In genomic region chr1:134344005-134344950, GRCm38 (mm10) we compare ENCODE assay signal across 8 mouse cellular contexts. TPM values are rescaled to one million over a fixed set of nuclear protein-coding genes. Genes with fewer than 3 reads are reported as not detected.
DNase-seq lines count a peak whose midpoint lies in the region; ATAC-seq lines count a peak whose summit lies in the region.

No protein-coding gene starts in this region.

- peak; percentile 72 for ATAC-seq in inflammation-experienced regulatory T-cells, adult 6 months
- peak; percentile 97 for ATAC-seq in megakaryocyte, adult 5-6 weeks (ENCODE audit: poor library complexity, severe bottlenecking)

- intact Hi-C loops in gastrocnemius, postnatal 14 days (cut with DNase I; ENCODE audit: low total_unique reads) = no loop called here

- DNase-seq in WW6 (ENCODE audit: low read depth, low spot score) = peak; percentile 89
- peak; percentile 78 to 90 for DNase-seq in cerebellum, postnatal 4 days (ENCODE audit: low spot score in 2 of 2)
- DNase-seq in gastrocnemius, postnatal 14 days = peak; percentile 80
- peak; percentile 52 to 86 for DNase-seq in left cerebral cortex, adult 8-10 months (ENCODE audit: low spot score in 2 of 2)
- DNase-seq in retina, postnatal 7 days (ENCODE audit: low read depth, low spot score) = peak; percentile 80
- DNase-seq in thymus, postnatal 4 days = peak; percentile 91

RNA-seq across cellular contexts. Expression of gene Ppfia4, which starts 11.6 kb away (rescaled TPM):
- total RNA-seq in gastrocnemius, postnatal 14 days (2021) = 1 to 10 TPM; 4.3 to 6.7 TPM
- 1 to 10 TPM in 1 of 3 experiments, under 1 TPM in 1, not detected in 1; 0.24 to 1.4 TPM for polyA plus RNA-seq in inflammation-experienced regulatory T-cells, adult 6 months (2017; shearing (Covaris generic))
- 10 to 100 TPM; 51.1 to 57.9 (median 55.8) TPM for total RNA-seq in left cerebral cortex, adult 8-10 months (2022)
- 43.1 and 50.5 TPM in 2 replicates for total RNA-seq in megakaryocyte, adult 5-6 weeks (2015)
- 47.0 and 55.6 TPM in 2 replicates for total RNA-seq in megakaryocyte, adult 5-6 weeks (2017)

RNA-seq across cellular contexts. Expression of gene Tmem183a, which starts 17.5 kb away (rescaled TPM):
- 10 to 100 TPM; 13.8 to 19.5 TPM for total RNA-seq in gastrocnemius, postnatal 14 days (2021)
- 10 to 100 TPM; 25.8 to 26.9 (median 26.6) TPM for polyA plus RNA-seq in inflammation-experienced regulatory T-cells, adult 6 months (2017; shearing (Covaris generic))
- 10 to 100 TPM; 50.0 to 66.6 (median 59.1) TPM for total RNA-seq in left cerebral cortex, adult 8-10 months (2022)
- 33.5 and 39.2 TPM in 2 replicates for total RNA-seq in megakaryocyte, adult 5-6 weeks (2015)
- total RNA-seq in megakaryocyte, adult 5-6 weeks (2017) = 50.4 and 55.3 TPM in 2 replicates

RNA-seq across cellular contexts. Expression of gene 4933406M09Rik, which starts 41.5 kb away (rescaled TPM):
- not detected for total RNA-seq in gastrocnemius, postnatal 14 days (2021)
- polyA plus RNA-seq in inflammation-experienced regulatory T-cells, adult 6 months (2017; shearing (Covaris generic)) = not detected
- not detected for total RNA-seq in left cerebral cortex, adult 8-10 months (2022)
- not detected in 2 replicates for total RNA-seq in megakaryocyte, adult 5-6 weeks (2015)
- total RNA-seq in megakaryocyte, adult 5-6 weeks (2017) = not detected in 2 replicates

RNA-seq across cellular contexts. Expression of gene Myog, which starts 54.5 kb away (rescaled TPM):
- 10 to 100 TPM; 67.9 to 75.3 TPM for total RNA-seq in gastrocnemius, postnatal 14 days (2021)
- not detected for polyA plus RNA-seq in inflammation-experienced regulatory T-cells, adult 6 months (2017; shearing (Covaris generic))
- not detected for total RNA-seq in left cerebral cortex, adult 8-10 months (2022)
- not detected in 2 replicates for total RNA-seq in megakaryocyte, adult 5-6 weeks (2015)
- total RNA-seq in megakaryocyte, adult 5-6 weeks (2017) = not detected in 2 replicates

Comparison
In these comparisons a context has a peak if more than half of its experiments do, and no peak if none do; other contexts are left out.
1. Peak in every context shown above with its lines: DNase-seq and ATAC-seq.
2. RNA of gene Ppfia4, which starts 11.6 kb away (total RNA-seq): 51.1 to 57.9 TPM in left cerebral cortex, adult 8-10 months and 43.1 to 55.6 TPM in megakaryocyte, adult 5-6 weeks; 4.3 to 6.7 TPM in gastrocnemius, postnatal 14 days; every median in the first group is over 4 times any median in the second.